Mouse (Mus musculus): ENCODE data around the gene Col25a1.

- no peak for TF ChIP-seq CTCF (IDR thresholded peaks at IDR 0.05; ENCODE audit: borderline replicate concordance, extremely low read depth, insufficient read depth, insufficient read length)
- TF ChIP-seq POLR2A (IDR thresholded peaks at IDR 0.05; ENCODE audit: borderline replicate concordance, extremely low read depth, insufficient read depth, insufficient read length, poor library complexity, severe bottlenecking) = no peak
Measured at GRCm38 (mm10) chr3:130304827-130305226, 173.5 kb downstream of the Col25a1 start.
